Mouse (Mus musculus): ENCODE data around the gene Vamp4. TPM values are rescaled to one million over a fixed set of nuclear protein-coding genes. Genes with fewer than 3 reads are reported as not detected.

Vamp4 gene
- polyA plus RNA-seq, 1 experiment from 2014 or later = 80.2 TPM

GRCm38 (mm10) chr1:162552956-162553355, 17.4 kb upstream of the Vamp4 start:
- no peak overlapping the region for H3K27ac ChIP-seq (replicated peaks)
- H3K4me3 ChIP-seq = no peak overlapping the region
- no peak for ATAC-seq (ENCODE audit: low read depth)
- H3K9ac ChIP-seq = no peak overlapping the region
- H3K36me3 ChIP-seq = no peaks in the 10 kb centered on the region
- WGBS = 89% methylated on average over 9 of the region's 9 CpGs
- peaks cover 5% of the 10 kb centered on the region for H3K4me1 ChIP-seq (replicated peaks)
- H3K27me3 ChIP-seq = no peaks in the 10 kb centered on the region
- no peak overlapping the region for H3K4me2 ChIP-seq
- H3K9me3 ChIP-seq = no peaks in the 10 kb centered on the region

DNA sequence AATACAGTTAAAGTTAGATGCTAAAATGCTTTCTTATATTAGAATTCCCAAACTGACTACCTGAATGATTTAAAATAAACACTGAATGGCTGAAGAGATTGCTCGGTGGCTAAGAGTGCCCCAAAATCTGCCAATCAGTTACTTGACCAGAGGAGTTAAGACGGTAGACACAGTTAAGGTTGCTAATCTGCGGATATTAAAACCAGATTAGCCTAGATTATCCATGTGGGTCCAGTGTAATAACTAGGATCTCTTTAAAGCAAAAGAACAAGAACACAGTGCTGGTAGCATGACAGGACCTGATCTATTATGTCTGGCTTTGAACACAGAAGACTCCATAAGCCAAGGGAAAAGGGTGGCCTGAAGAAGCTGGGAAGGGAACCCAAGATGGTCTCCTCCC, 16.1 kb upstream of the Vamp4 start:
- H3K36me3 ChIP-seq = no peaks in the 10 kb centered on the region
- H3K4me2 ChIP-seq = no peak overlapping the region
- no peak overlapping the region for H3K27ac ChIP-seq (replicated peaks)
- no peak overlapping the region for H3K4me3 ChIP-seq
- WGBS = 93% methylated on average over 3 of the region's 3 CpGs
- no peaks in the 10 kb centered on the region for H3K9me3 ChIP-seq
- H3K9ac ChIP-seq = no peak overlapping the region
- no peak for ATAC-seq (ENCODE audit: low read depth)
- H3K27me3 ChIP-seq = no peaks in the 10 kb centered on the region
- H3K4me1 ChIP-seq (replicated peaks) = peaks cover 2% of the 10 kb centered on the region; the same call in 1 of the 2 replicates

- Histone ChIP-seq H3K4me1 (replicated peaks) (peaks cover 6% of the 10 kb centered on the region; the same call in 1 of the 2 replicates), H3K4me3 (no peak overlapping the region), H3K9me3 (no peaks in the 10 kb centered on the region), H3K9ac (no peak overlapping the region), H3K36me3 (no peaks in the 10 kb centered on the region), H3K4me2 (no peak overlapping the region), H3K27ac (replicated peaks) (no peak overlapping the region), H3K27me3 (no peaks in the 10 kb centered on the region)
- no peak for ATAC-seq (ENCODE audit: low read depth)
- 79% methylated on average over 1 of the region's 1 CpGs for WGBS
Measured at GRCm38 (mm10) chr1:162563236-162563635, 7.1 kb upstream of the Vamp4 start.

DNA sequence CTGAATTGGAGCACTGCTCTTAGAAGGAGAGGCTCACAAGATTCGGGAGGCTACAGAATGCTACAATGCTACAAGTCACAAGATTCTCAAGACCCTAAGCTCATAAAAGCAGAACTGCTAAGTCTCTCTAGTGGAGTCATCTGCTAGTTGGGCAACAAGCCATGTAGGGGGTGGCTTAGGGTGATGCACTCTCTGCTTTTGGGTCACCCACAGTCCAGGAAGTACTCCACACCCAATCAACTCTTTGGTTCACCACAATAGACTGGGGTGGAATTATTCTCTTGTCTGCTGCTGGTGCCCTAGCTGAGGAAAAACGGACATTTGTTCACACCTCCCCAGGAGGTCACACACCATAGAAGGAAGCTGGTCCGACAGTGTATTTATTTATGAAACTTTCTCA, 5.3 kb upstream of the Vamp4 start:
- Histone ChIP-seq H3K36me3 (no peaks in the 10 kb centered on the region), H3K27me3 (no peaks in the 10 kb centered on the region), H3K27ac (replicated peaks) (no peak overlapping the region), H3K9ac (no peak overlapping the region), H3K4me3 (no peak overlapping the region), H3K4me1 (replicated peaks) (peaks cover 10% of the 10 kb centered on the region), H3K9me3 (no peaks in the 10 kb centered on the region), H3K4me2 (no peak overlapping the region)
- ATAC-seq (ENCODE audit: low read depth) = no peak
- 47% methylated on average over 3 of the region's 3 CpGs for WGBS

DNA sequence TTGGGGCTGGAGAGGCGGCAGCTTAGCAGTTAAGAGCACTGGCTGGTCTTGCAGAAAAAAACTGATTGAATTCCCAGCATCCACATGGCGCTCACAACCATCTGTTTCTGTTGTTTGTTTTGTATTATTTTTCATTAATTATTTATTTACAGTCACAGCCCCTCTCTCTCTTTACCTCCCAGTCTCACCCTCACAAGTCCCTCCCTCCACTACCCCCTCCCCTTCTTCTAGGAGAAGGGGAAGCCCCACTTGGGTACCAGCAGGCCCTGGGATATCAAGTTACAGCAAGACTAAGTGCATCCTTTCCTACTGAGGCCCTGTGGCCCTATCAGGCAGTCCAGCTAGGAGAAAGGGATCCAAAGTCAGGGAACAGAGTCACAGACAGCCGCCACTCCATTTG, 3.0 kb upstream of the Vamp4 start:
- Histone ChIP-seq H3K27me3 (no peaks in the 10 kb centered on the region), H3K27ac (replicated peaks) (no peak overlapping the region; the same call in 1 of the 2 replicates), H3K36me3 (no peaks in the 10 kb centered on the region), H3K4me1 (replicated peaks) (peaks cover 16% of the 10 kb centered on the region), H3K9me3 (no peaks in the 10 kb centered on the region), H3K9ac (no peak overlapping the region), H3K4me3 (no peak overlapping the region), H3K4me2 (no peak overlapping the region)
- WGBS = 27% methylated on average over 3 of the region's 3 CpGs
- ATAC-seq (ENCODE audit: low read depth) = no peak

- Histone ChIP-seq H3K4me1 (replicated peaks) (peaks cover 16% of the 10 kb centered on the region), H3K4me3 (peak overlapping the region; percentile 90), H3K9ac (peak overlapping the region; percentile 95), H3K4me2 (peak overlapping the region; percentile 73), H3K9me3 (peaks cover 7% of the 10 kb centered on the region), H3K36me3 (peaks cover 17% of the 10 kb centered on the region), H3K27me3 (no peaks in the 10 kb centered on the region), H3K27ac (replicated peaks) (peak overlapping the region; percentile 96)
- WGBS = under 1% methylated on average over 42 of the region's 46 CpGs
- peak; percentile 6; the same call in 1 of the 2 replicates for ATAC-seq (ENCODE audit: low read depth)
Measured at GRCm38 (mm10) chr1:162570931-162571601, 751 bp downstream of the Vamp4 start.

- no peak overlapping the region for H3K27ac ChIP-seq (replicated peaks)
- H3K9me3 ChIP-seq = peaks cover 7% of the 10 kb centered on the region
- no peak overlapping the region for H3K9ac ChIP-seq
- WGBS = 97% methylated on average over 3 of the region's 3 CpGs
- no peak overlapping the region for H3K4me3 ChIP-seq
- H3K36me3 ChIP-seq = peaks cover 47% of the 10 kb centered on the region
- no peaks in the 10 kb centered on the region for H3K27me3 ChIP-seq
- H3K4me2 ChIP-seq = no peak overlapping the region
- peaks cover 6% of the 10 kb centered on the region for H3K4me1 ChIP-seq (replicated peaks)
- no peak for ATAC-seq (ENCODE audit: low read depth)
Measured at GRCm38 (mm10) chr1:162575098-162575497, 4.8 kb downstream of the Vamp4 start.

DNA sequence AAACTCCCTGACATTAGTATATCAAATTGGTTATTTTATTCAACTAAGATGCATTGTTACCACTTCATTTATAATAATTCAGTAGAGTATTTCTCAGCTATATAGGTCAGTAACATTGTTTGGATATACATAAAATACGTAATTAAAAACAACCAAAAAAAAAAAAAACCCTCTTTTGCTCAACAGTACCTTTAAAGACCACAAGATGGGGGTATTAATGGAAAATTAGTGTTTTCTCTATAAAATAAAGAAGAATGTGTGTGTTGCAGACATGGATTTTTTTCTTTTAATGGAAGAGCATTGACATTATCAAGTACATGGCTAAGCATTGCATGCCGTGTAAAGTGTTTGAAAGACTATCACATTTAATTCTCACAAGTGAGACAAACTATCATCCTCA, 12.6 kb downstream of the Vamp4 start:
- Histone ChIP-seq H3K4me3 (no peak overlapping the region), H3K27ac (replicated peaks) (no peak overlapping the region), H3K4me2 (no peak overlapping the region), H3K9ac (no peak overlapping the region), H3K9me3 (no peaks in the 10 kb centered on the region), H3K27me3 (no peaks in the 10 kb centered on the region), H3K4me1 (replicated peaks) (no peaks in the 10 kb centered on the region), H3K36me3 (peaks cover 51% of the 10 kb centered on the region)
- ATAC-seq (ENCODE audit: low read depth) = no peak
- 90% methylated on average over 2 of the region's 2 CpGs for WGBS

DNA sequence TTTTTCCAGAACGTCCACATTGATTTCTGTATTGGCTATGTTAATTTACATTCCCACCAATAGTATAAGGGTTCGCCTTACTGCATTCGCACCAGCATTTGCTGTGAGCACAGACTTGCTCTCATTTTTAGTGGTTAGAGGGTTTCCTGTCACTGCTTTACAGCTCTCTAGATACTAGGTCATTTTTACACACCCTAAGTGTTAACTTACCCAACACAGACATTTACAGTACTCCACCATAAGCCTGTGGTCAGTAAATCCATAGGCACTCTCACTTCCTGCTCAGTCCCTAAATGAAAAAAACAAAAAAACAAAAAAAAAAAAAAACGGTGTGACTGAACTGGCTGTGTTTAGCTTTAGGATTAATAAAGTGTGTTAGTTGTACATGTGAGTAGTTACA, 16.0 kb downstream of the Vamp4 start:
- peaks cover 14% of the 10 kb centered on the region for H3K4me1 ChIP-seq (replicated peaks)
- no peak for ATAC-seq (ENCODE audit: low read depth)
- no peak overlapping the region for H3K9ac ChIP-seq
- H3K27ac ChIP-seq (replicated peaks) = no peak overlapping the region
- no peaks in the 10 kb centered on the region for H3K9me3 ChIP-seq
- H3K36me3 ChIP-seq = peaks cover 37% of the 10 kb centered on the region
- no peak overlapping the region for H3K4me3 ChIP-seq
- H3K4me2 ChIP-seq = no peak overlapping the region
- H3K27me3 ChIP-seq = no peaks in the 10 kb centered on the region
- WGBS = 90% methylated on average over 4 of the region's 4 CpGs

DNA sequence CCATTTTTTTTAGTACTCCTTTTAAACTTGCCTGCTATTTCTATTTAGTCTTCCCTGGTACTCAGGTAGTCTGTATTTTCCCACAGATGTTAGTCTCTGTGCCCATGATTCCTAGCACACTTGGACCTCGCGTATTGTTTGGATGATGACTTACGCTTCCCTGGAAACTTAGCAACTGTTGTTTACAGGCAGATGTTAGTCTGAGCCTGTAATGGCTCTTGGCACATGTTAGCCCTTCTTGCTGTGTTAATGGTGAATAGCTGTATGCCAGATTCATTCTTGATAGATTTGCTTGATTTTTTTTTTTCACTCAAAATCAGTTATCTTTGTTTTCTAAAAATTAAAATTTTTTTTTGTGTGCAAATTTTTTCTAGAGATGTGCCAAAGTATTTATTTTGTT, 18.3 kb downstream of the Vamp4 start:
- WGBS = 60% methylated on average over 3 of the region's 3 CpGs
- Histone ChIP-seq H3K27me3 (no peaks in the 10 kb centered on the region), H3K9ac (no peak overlapping the region), H3K9me3 (no peaks in the 10 kb centered on the region), H3K4me2 (no peak overlapping the region), H3K4me3 (no peak overlapping the region), H3K4me1 (replicated peaks) (peaks cover 19% of the 10 kb centered on the region), H3K27ac (replicated peaks) (no peak overlapping the region), H3K36me3 (peaks cover 29% of the 10 kb centered on the region)
- ATAC-seq (ENCODE audit: low read depth) = no peak

DNA sequence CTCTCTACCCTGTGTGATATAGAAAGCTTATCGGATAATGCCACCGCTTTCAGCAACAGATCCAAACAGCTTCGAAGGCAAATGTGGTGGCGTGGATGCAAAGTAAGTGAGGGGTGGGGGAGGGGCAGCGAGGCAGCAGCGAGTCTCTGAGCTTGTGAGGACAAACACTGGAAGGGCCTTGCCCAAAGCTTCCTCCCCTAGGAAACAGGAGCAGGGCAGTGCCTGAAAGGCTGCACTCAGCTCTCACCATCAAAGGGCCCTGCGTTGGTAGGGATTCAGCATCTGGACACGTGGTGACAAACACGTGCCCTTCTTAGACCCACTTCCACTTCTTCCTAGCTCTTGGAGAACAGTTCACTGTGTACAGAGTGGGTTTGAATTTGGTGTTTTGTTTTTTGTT, 19.1 kb downstream of the Vamp4 start:
- Histone ChIP-seq H3K36me3 (peaks cover 21% of the 10 kb centered on the region), H3K4me3 (no peak overlapping the region), H3K9me3 (no peaks in the 10 kb centered on the region), H3K4me2 (peak overlapping the region; percentile 3; the same call in 1 of the 2 replicates), H3K4me1 (replicated peaks) (peaks cover 19% of the 10 kb centered on the region), H3K9ac (0 out of 2 replicates have a peak overlapping the region, but pooled peaks have one; percentile 36), H3K27me3 (no peaks in the 10 kb centered on the region), H3K27ac (replicated peaks) (peak overlapping the region; percentile 57; the same call in 1 of the 2 replicates)
- WGBS = 5% methylated on average over 9 of the region's 9 CpGs
- ATAC-seq (ENCODE audit: low read depth) = peak; percentile 85; the same call in 1 of the 2 replicates

DNA sequence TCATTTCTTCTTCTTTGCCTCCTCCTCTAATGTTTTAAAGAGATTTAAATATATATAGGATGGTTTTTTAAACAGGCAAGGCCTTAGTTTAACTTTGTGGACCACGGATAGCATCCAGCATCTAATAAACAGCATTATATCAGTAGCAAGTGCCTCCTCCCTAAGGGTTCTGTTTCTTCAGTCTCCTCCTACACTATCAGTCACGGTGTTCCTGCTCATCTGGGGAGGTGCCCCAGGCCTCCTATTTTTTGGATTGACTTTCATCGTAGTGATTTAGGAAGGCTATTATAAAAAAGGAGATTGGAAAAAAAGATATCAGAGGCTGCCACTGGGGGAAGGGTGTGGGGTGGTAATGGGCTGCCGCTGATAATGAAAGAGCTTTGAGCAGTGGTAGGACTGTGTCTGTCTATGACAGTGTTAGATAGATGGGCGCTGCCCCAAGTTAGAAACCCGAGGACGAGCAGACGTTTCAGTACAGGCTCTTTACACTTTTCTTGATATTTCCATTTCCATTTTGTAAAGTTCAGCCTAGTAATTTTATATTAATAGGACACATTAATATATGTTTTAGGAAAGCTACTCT, 20.2 kb downstream of the Vamp4 start:
- ATAC-seq (ENCODE audit: low read depth) = peak; percentile 60; the same call in 1 of the 2 replicates
- peaks cover 19% of the 10 kb centered on the region for H3K4me1 ChIP-seq (replicated peaks)
- no peak overlapping the region for H3K27ac ChIP-seq (replicated peaks)
- H3K36me3 ChIP-seq = peaks cover 15% of the 10 kb centered on the region
- H3K4me3 ChIP-seq = no peak overlapping the region
- H3K4me2 ChIP-seq = no peak overlapping the region
- no peaks in the 10 kb centered on the region for H3K9me3 ChIP-seq
- no peaks in the 10 kb centered on the region for H3K27me3 ChIP-seq
- no peak overlapping the region for H3K9ac ChIP-seq
- WGBS = 43% methylated on average over 8 of the region's 8 CpGs

Data from neural tube, embryonic 13.5 days (tissue).